Mouse (Mus musculus) MEL (cell line): ENCODE measurements around the gene Ccdc54. TPM values are rescaled to one million over a fixed set of nuclear protein-coding genes. Genes with fewer than 3 reads are reported as not detected.

Source experiments
- DNase-seq: peaks from one replicate; pipeline ENCODE4 v3.0.0; 2011; ENCODE audit warnings: low read depth, low spot score
- H3K27ac ChIP-seq: 2 replicates; pipeline ENCODE4 v1.5.1; 2012; ENCODE audit warnings: low read depth, mild to moderate bottlenecking, control low read depth, low read length, moderate library complexity; ENCODE audit not compliant: control insufficient read depth
- H3K27me3 ChIP-seq, 2 experiments: fragments of 150-350 bp in 1 of 2; sonication (generic) in 1 of 2; 2 replicates each; pipeline ENCODE4 v1.6.1; 2012; ENCODE audit warnings: low read length in 2 of 2, mild to moderate bottlenecking in 2 of 2, improper control_type of control experiment in 1 of 2, moderate library complexity in 1 of 2; ENCODE audit not compliant: insufficient read depth in 2 of 2, control insufficient read depth in 1 of 2
- H3K36me3 ChIP-seq, 2 experiments: 2 replicates each; pipeline ENCODE4 v1.6.1; 2012 to 2014; ENCODE audit warnings: low read length in 2 of 2, improper control_type of control experiment in 1 of 2, inconsistent platforms in 1 of 2, mild to moderate bottlenecking in 1 of 2; ENCODE audit not compliant: insufficient read depth in 2 of 2, control insufficient read depth in 1 of 2
- H3K4me1 ChIP-seq, 2 experiments: fragments of 150-350 bp in 1 of 2; sonication (generic) in 1 of 2; 2 replicates each; pipeline ENCODE4 v1.6.1; 2012; ENCODE audit warnings: low read length in 2 of 2, improper control_type of control experiment in 1 of 2, mild to moderate bottlenecking in 1 of 2; ENCODE audit not compliant: insufficient read depth in 2 of 2, control insufficient read depth in 1 of 2
- H3K4me3 ChIP-seq, 2 experiments: fragments of 150-350 bp in 1 of 2; sonication (generic) in 1 of 2; 2 replicates each; pipeline ENCODE4 v1.5.1; 2012; ENCODE audit warnings: low read depth in 2 of 2, low read length in 2 of 2, mild to moderate bottlenecking in 2 of 2, moderate library complexity in 2 of 2, control low read depth in 1 of 2, improper control_type of control experiment in 1 of 2; ENCODE audit not compliant: control insufficient read depth in 1 of 2, insufficient read depth in 1 of 2
- H3K79me2 ChIP-seq: 2 replicates; pipeline ENCODE4 v1.6.1; 2012; ENCODE audit warnings: mild to moderate bottlenecking, low read length, moderate library complexity; ENCODE audit not compliant: control insufficient read depth, poor library complexity, insufficient read depth
- H3K9ac ChIP-seq: 2 replicates; pipeline ENCODE4 v1.6.1; 2012; ENCODE audit warnings: low read depth, mild to moderate bottlenecking, control low read depth, low read length, moderate library complexity; ENCODE audit not compliant: control insufficient read depth, poor library complexity, severe bottlenecking
- H3K9me3 ChIP-seq: fragments of 150-350 bp; sonication (generic); replicated peaks from 2 replicates; pipeline ENCODE4 v1.6.1; 2012; ENCODE audit warnings: mild to moderate bottlenecking, low read length, improper control_type of control experiment, moderate library complexity; ENCODE audit not compliant: insufficient read depth
- CHD2 ChIP-seq: IDR thresholded peaks from 2 replicates; pipeline ENCODE4 v1.6.1; 2011; ENCODE audit warnings: low read length, improper control_type of control experiment
- EP300 ChIP-seq, 2 experiments: IDR thresholded peaks; 2 replicates each; pipeline ENCODE4 v1.6.1; 2011; ENCODE audit warnings: improper control_type of control experiment in 2 of 2, low read length in 2 of 2, low read depth in 1 of 2, mild to moderate bottlenecking in 1 of 2
- ETS1 ChIP-seq: IDR thresholded peaks from 2 replicates; pipeline ENCODE4 v1.6.1; 2012; ENCODE audit warnings: low read depth, mild to moderate bottlenecking, inconsistent platforms, low read length, improper control_type of control experiment, moderate library complexity
- GABPA ChIP-seq: IDR thresholded peaks from 2 replicates; pipeline ENCODE4 v1.6.1; 2012; ENCODE audit warnings: low read depth, mild to moderate bottlenecking, inconsistent platforms, low read length, improper control_type of control experiment, moderate library complexity
- GATA1 ChIP-seq: IDR thresholded peaks from 2 replicates; pipeline ENCODE4 v1.6.1; 2011; ENCODE audit warnings: low read depth, low read length, improper control_type of control experiment
- KAT2A ChIP-seq: conservative IDR thresholded peaks from 2 replicates; pipeline ENCODE4 v1.6.1; 2012; ENCODE audit warnings: low read depth, low read length, improper control_type of control experiment, inconsistent platforms
- MEF2A ChIP-seq: IDR thresholded peaks from 2 replicates; pipeline ENCODE4 v1.6.1; 2014; ENCODE audit warnings: low read depth, mild to moderate bottlenecking, inconsistent platforms, low read length, improper control_type of control experiment; ENCODE audit not compliant: poor library complexity, insufficient replicate concordance, severe bottlenecking; ENCODE audit errors: extremely low read depth
- MXI1 ChIP-seq: IDR thresholded peaks from 2 replicates; pipeline ENCODE4 v1.6.1; 2011; ENCODE audit warnings: mild to moderate bottlenecking, low read depth, low read length, improper control_type of control experiment
- MYB ChIP-seq: IDR thresholded peaks from 2 replicates; pipeline ENCODE4 v1.6.1; 2011; ENCODE audit warnings: mild to moderate bottlenecking, low read depth, low read length, improper control_type of control experiment
- MYC ChIP-seq: IDR thresholded peaks from 2 replicates; pipeline ENCODE4 v1.6.1; 2011; ENCODE audit warnings: low read depth, mild to moderate bottlenecking, low read length, improper control_type of control experiment, moderate library complexity
- POLR2A ChIP-seq, 2 experiments: IDR thresholded peaks; 2 replicates each; pipeline ENCODE4 v1.6.1; 2011 to 2012; ENCODE audit warnings: low read length in 2 of 2, mild to moderate bottlenecking in 2 of 2, control low read depth in 1 of 2, improper control_type of control experiment in 1 of 2, low read depth in 1 of 2, moderate library complexity in 1 of 2; ENCODE audit not compliant: control insufficient read depth in 1 of 2, insufficient read depth in 1 of 2, poor library complexity in 1 of 2
- POLR2AphosphoS2 ChIP-seq: IDR thresholded peaks from 2 replicates; pipeline ENCODE4 v1.6.1; 2011; ENCODE audit warnings: low read length, improper control_type of control experiment
- TAL1 ChIP-seq: IDR thresholded peaks from 2 replicates; pipeline ENCODE4 v1.6.1; 2012; ENCODE audit warnings: mild to moderate bottlenecking, inconsistent platforms, low read length, moderate library complexity, mixed read lengths
- TBP ChIP-seq: IDR thresholded peaks from 2 replicates; pipeline ENCODE4 v1.8.0; 2011; ENCODE audit warnings: low read depth, low read length, improper control_type of control experiment
- TCF12 ChIP-seq: IDR thresholded peaks from 2 replicates; pipeline ENCODE4 v1.6.1; 2014; ENCODE audit warnings: low read depth, mild to moderate bottlenecking, inconsistent platforms, low read length, improper control_type of control experiment, moderate library complexity
- UBTF ChIP-seq: IDR thresholded peaks from 2 replicates; pipeline ENCODE4 v1.6.1; 2012; ENCODE audit warnings: low read depth, mild to moderate bottlenecking, inconsistent platforms, low read length, improper control_type of control experiment, moderate library complexity, borderline replicate concordance; ENCODE audit not compliant: insufficient read depth
- USF1 ChIP-seq: IDR thresholded peaks from 2 replicates; pipeline ENCODE4 v1.6.1; 2014; ENCODE audit warnings: low read depth, mild to moderate bottlenecking, inconsistent platforms, low read length, improper control_type of control experiment, moderate library complexity
- polyA plus RNA-seq, 2 experiments: library from polyadenylated mRNA; stranded (reverse) in 1 of 2; unstranded in 1 of 2; fragments of >175 nt in 1 of 2; fragments of >200 nt in 1 of 2; gene quantifications; 2 replicates each; pipeline versions ENCODE4 v1.2.1 to v1.2.4; 2012; ENCODE audit warnings: low replicate concordance in 2 of 2, low read depth in 1 of 2; ENCODE audit not compliant: insufficient read length in 2 of 2, insufficient read depth in 1 of 2, missing spikeins in 1 of 2
- total RNA-seq: library from RNA; depleted of rRNA; stranded (reverse); fragments of 300-350 nt; gene quantifications from 2 replicates; pipeline ENCODE4 v1.2.3, GENCODE M21; 2012

Gene Ccdc54
- total and polyA plus RNA-seq, 3 experiments, result 0.06 TPM; not detected in 2

DNA sequence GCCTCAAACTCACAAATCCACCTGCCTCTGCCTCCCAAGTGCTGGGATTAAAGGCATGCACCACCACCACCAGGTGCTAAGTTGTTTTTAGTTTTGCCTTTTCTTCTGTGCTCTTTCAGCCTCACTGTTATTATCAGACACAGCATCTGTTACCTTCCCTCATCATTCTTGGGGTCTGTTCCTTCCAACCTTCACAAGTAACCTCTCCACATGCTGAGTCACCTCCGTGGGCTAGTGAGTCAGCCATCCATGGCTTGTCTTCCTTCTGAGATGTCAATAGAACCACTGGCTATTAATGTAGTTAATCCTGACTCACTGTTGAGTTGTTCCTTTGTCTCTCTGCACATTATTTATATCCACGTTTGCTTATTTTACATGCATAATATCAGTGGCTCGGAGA lies 9.7 kb upstream of the Ccdc54 start:
- Histone ChIP-seq H3K79me2 (no peaks in the 10 kb centered on the region), H3K9me3 (no peaks in the 10 kb centered on the region), H3K9ac (no peak overlapping the region), H3K27me3 (no peaks in the 10 kb centered on the region)
- TF ChIP-seq CHD2 (no peak), TAL1 (peak; percentile 55), GABPA (peak; percentile 46; the same call in 1 of the 2 replicates), ETS1 (peak; percentile 10; the same call in 1 of the 2 replicates), GATA1 (peak; percentile 61), TCF12 (0 out of 2 replicates have a peak, but pooled peaks have one; percentile 7), UBTF (no peak), EP300 (IDR thresholded peaks at IDR 0.05; ENCODE audit: low read depth in 1 of 2, low read length in 2 of 2) (peak; percentile 44 to 55; a peak in 3 of 4 replicates)
- TF ChIP-seq, all 39 proteins: peak for 6
- H3K36me3 ChIP-seq, result peaks cover 0 to 9% of the 10 kb centered on the region in 2 experiments; a peak in 2 of 4 replicates
- DNase-seq, result peak; percentile 78
- no peak overlapping the region for H3K27ac ChIP-seq
- peaks cover 3 to 10% of the 10 kb centered on the region in 2 experiments; a peak in 3 of 4 replicates for H3K4me1 ChIP-seq
- H3K4me3 ChIP-seq, result no peak overlapping the region

DNA sequence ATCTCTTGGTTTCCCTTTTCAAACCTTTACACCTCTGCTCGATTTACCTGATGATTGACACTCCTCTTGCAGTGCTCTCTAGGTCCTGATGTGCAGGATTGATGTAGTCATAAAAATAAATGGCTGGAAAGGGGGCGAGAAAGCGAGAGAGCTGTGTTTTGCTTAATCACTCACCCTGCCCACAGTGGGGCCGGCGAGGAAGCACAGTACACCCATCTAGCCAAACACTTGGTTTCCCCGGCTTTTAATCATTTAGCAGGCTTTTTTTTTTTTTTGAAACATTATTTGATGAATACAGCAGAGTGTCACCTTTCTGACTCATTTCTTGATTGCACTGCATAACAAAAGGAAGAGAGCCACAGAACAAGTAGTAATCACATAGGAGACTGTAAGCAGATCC lies 5.7 kb upstream of the Ccdc54 start:
- TF ChIP-seq MYB, result no peak
- TF ChIP-seq TAL1, result no peak
- no peak for TF ChIP-seq TBP
- no peak for TF ChIP-seq POLR2A (IDR thresholded peaks at IDR 0.05; ENCODE audit: control insufficient read depth in 1 of 2, insufficient read depth in 1 of 2, low read depth in 1 of 2, low read length in 2 of 2, poor library complexity in 1 of 2)
- no peak for TF ChIP-seq USF1
- TF ChIP-seq POLR2AphosphoS2, result no peak
- TF ChIP-seq MYC, result no peak
- TF ChIP-seq MXI1, result no peak
- TF ChIP-seq MEF2A, result no peak
- no peak for TF ChIP-seq KAT2A
- H3K4me3 ChIP-seq, result no peak overlapping the region
- no peaks in the 10 kb centered on the region for H3K9me3 ChIP-seq
- H3K27me3 ChIP-seq, result no peaks in the 10 kb centered on the region
- DNase-seq, result no peak
- peaks cover 0 to 6% of the 10 kb centered on the region in 2 experiments; a peak in 2 of 4 replicates for H3K36me3 ChIP-seq
- no peak overlapping the region for H3K9ac ChIP-seq
- H3K79me2 ChIP-seq, result no peaks in the 10 kb centered on the region
- H3K4me1 ChIP-seq, result peaks cover 3 to 7% of the 10 kb centered on the region in 2 experiments; a peak in 3 of 4 replicates
- H3K27ac ChIP-seq, result no peak overlapping the region
